Mouse (Mus musculus) heart, postnatal 0 days (tissue): ENCODE results near the gene Rapgef1.

ENCODE experiments used
- CTCF ChIP-seq: IDR thresholded peaks from 2 replicates; pipeline ENCODE4 v1.5.1; 2016; ENCODE audit warnings: antibody characterized with exemption, control low read depth, low read depth
- EP300 ChIP-seq: IDR thresholded peaks from 2 replicates; pipeline ENCODE4 v1.6.1; 2016; ENCODE audit warnings: antibody characterized with exemption, low read depth

- no peak for TF ChIP-seq EP300
- no peak for TF ChIP-seq CTCF
Observed at GRCm38 (mm10) chr2:29723132-29723531, 103.6 kb downstream of the Rapgef1 start.
